Mouse (Mus musculus) cerebellum, adult 8-10 months (tissue): ENCODE results near the gene Olfr209.
"Not testable (repeated sequence)": the region's sequence is repeated elsewhere in the genome, so short reads cannot be mapped to it uniquely, and the experiment has no call there.

Experiments
- DNase-seq: peaks from one replicate; pipeline ENCODE4 v3.0.0; 2022

Olfr209 gene

GRCm38 (mm10) chr16:59363893-59364292 is at the start of gene Olfr209:
Olfr209 (minus strand) TSS chr16:59363993.
- DNase-seq, result no peak

- no peak for DNase-seq
Measured at GRCm38 (mm10) chr16:59413475-59413874, 49.7 kb upstream of the Olfr209 start.

- no peak for DNase-seq
Measured at GRCm38 (mm10) chr16:59409800-59410199, 46.0 kb upstream of the Olfr209 start.

GRCm38 (mm10) chr16:59409341-59409748 is 45.6 kb upstream of the Olfr209 start:
- DNase-seq, result no peak

- DNase-seq, result no peak
Measured at GRCm38 (mm10) chr16:59407032-59407431, 43.2 kb upstream of the Olfr209 start, which contains the start of gene Gabrr3. Gabrr3 (plus strand) TSS chr16:59407332.

- DNase-seq, result no peak
Measured at GRCm38 (mm10) chr16:59404798-59405197, 41.0 kb upstream of the Olfr209 start.

GRCm38 (mm10) chr16:59403684-59404083 is 39.9 kb upstream of the Olfr209 start:
- DNase-seq, result no peak

- DNase-seq, result no peak
Measured at GRCm38 (mm10) chr16:59401985-59402384, 38.2 kb upstream of the Olfr209 start.

- no peak for DNase-seq
Measured at GRCm38 (mm10) chr16:59401102-59401501, 37.3 kb upstream of the Olfr209 start.

- DNase-seq, result peak; percentile 19
Measured at GRCm38 (mm10) chr16:59393300-59393699, 29.5 kb upstream of the Olfr209 start.

- DNase-seq, result no peak
Measured at GRCm38 (mm10) chr16:59349146-59349545, 14.6 kb downstream of the Olfr209 start, which contains the start of gene Olfr206. Olfr206 (minus strand) TSS chr16:59349246.

- DNase-seq, result no peak
Measured at GRCm38 (mm10) chr16:59331038-59331437, 32.8 kb downstream of the Olfr209 start, which contains the start of gene Olfr205. Olfr205 (minus strand) TSS chr16:59331138.

- not testable (repeated sequence) for DNase-seq
Measured at GRCm38 (mm10) chr16:59323262-59323661, 40.5 kb downstream of the Olfr209 start.

- DNase-seq, result no peak
Measured at GRCm38 (mm10) chr16:59318148-59318547, 45.6 kb downstream of the Olfr209 start, which contains the start of gene Olfr204. Olfr204 (minus strand) TSS chr16:59318248.
